Mouse (Mus musculus) ES-CJ7 (cell line): ENCODE results near the gene Cacna1c.

ENCODE experiments used
- DNase-seq: peaks from one replicate; pipeline ENCODE4 v3.0.0; 2011; ENCODE audit warnings: low read depth, low spot score

Cacna1c gene

GRCm38 (mm10) chr6:118966904-118967303 is 229.3 kb downstream of the Cacna1c start:
- no peak for DNase-seq

GRCm38 (mm10) chr6:118965577-118965976 is 230.6 kb downstream of the Cacna1c start:
- DNase-seq = no peak

GRCm38 (mm10) chr6:118963806-118964205 is 232.4 kb downstream of the Cacna1c start:
- no peak for DNase-seq

GRCm38 (mm10) chr6:118963283-118963682 is 232.9 kb downstream of the Cacna1c start:
- DNase-seq = no peak

- DNase-seq = no peak
Observed at GRCm38 (mm10) chr6:118958529-118958928, 237.7 kb downstream of the Cacna1c start.

GRCm38 (mm10) chr6:118956234-118956633 is 240.0 kb downstream of the Cacna1c start:
- no peak for DNase-seq

GRCm38 (mm10) chr6:118955777-118956176 is 240.4 kb downstream of the Cacna1c start:
- no peak for DNase-seq

GRCm38 (mm10) chr6:118954988-118955554 is 241.1 kb downstream of the Cacna1c start:
- no peak for DNase-seq

GRCm38 (mm10) chr6:118952377-118952776 is 243.8 kb downstream of the Cacna1c start:
- no peak for DNase-seq

GRCm38 (mm10) chr6:118950190-118950589 is 246.0 kb downstream of the Cacna1c start:
- DNase-seq = no peak

GRCm38 (mm10) chr6:118947286-118947685 is 248.9 kb downstream of the Cacna1c start:
- DNase-seq = no peak

- no peak for DNase-seq
Observed at GRCm38 (mm10) chr6:118946660-118947059, 249.6 kb downstream of the Cacna1c start.

GRCm38 (mm10) chr6:118944093-118944492 is 252.1 kb downstream of the Cacna1c start:
- no peak for DNase-seq

- no peak for DNase-seq
Observed at GRCm38 (mm10) chr6:118941816-118942215, 254.4 kb downstream of the Cacna1c start.

- DNase-seq = no peak
Observed at GRCm38 (mm10) chr6:118941036-118941435, 255.2 kb downstream of the Cacna1c start.

GRCm38 (mm10) chr6:118939626-118940025 is 256.6 kb downstream of the Cacna1c start:
- no peak for DNase-seq

GRCm38 (mm10) chr6:118938386-118939096 is 257.7 kb downstream of the Cacna1c start:
- no peak for DNase-seq

GRCm38 (mm10) chr6:118937536-118937935 is 258.7 kb downstream of the Cacna1c start:
- no peak for DNase-seq

- no peak for DNase-seq
Observed at GRCm38 (mm10) chr6:118935520-118936415, 260.4 kb downstream of the Cacna1c start.

GRCm38 (mm10) chr6:118934243-118934902 is 261.8 kb downstream of the Cacna1c start:
- no peak for DNase-seq

GRCm38 (mm10) chr6:118933017-118933594 is 263.1 kb downstream of the Cacna1c start:
- no peak for DNase-seq
